Mouse (Mus musculus) lung, postnatal 14 days (tissue): ENCODE measurements around the gene Susd6.
A peak's percentile ranks its signal among the peaks of the same experiment; 100 is the strongest.
"Not testable (repeated sequence)": the region's sequence is repeated elsewhere in the genome, so short reads cannot be mapped to it uniquely, and the experiment has no call there.

Source experiments
- DNase-seq: peaks from one replicate; pipeline ENCODE4 v3.0.0; 2021

Gene Susd6

DNA sequence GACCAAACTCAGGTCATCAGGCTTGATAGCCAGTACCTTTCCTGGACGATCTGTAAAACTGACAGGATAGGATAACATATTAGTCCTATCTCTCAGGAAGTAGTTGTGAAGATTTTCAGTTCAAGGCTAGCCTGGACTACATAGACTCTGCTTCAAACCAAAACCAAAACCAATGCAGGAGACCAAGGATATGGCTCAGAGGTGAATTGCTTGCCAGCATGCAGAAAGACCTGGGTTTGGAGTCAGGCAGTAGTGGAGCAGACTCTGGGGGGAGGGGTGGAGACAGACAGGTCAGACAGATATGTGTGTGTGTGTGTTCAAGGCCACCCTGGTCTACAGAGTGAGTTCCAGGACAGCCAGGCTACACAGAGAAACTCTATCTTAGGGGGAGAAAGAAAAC, 3.7 kb upstream of the Susd6 start:
- no peak for DNase-seq

DNA sequence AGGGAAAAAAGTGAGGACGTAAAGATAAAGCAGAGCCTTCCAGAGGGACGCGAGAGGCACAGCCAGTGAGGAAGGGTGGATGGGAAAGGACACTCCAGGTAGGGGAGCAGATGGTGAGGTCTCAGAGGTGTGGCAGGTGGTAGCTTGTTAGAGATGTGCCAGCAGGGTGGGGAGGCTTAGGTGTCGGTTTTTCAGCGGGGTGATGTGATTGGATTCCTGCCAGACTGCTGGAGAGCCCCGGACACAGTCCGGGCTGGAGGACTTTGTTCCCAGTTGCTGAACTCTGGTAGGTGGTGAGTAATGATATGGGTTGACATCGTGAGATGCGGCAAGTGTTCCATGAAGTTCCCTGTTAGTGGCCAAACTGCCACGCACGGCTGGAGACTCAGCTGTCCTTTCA, 2.7 kb upstream of the Susd6 start:
- DNase-seq = no peak

DNA sequence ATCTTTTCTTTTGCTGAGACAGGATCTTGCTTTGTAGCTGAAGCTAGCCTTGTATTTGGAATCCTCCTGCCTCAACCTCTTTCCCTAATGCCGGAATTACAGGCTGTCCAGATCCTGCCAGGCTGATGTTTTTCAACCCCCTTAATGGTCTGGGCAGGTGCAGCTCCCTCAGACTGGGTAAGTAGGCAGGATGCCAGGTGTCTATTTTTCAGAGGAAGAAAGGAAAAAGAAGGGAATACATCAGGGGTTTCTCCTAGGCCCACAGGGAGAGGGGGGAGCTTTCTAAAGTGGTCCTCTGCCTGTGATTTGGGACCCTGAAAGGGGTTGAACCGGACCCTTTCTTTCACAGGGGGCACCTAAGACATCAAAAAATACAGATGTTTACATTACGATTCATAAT, 2.1 kb upstream of the Susd6 start:
- no peak for DNase-seq

DNA sequence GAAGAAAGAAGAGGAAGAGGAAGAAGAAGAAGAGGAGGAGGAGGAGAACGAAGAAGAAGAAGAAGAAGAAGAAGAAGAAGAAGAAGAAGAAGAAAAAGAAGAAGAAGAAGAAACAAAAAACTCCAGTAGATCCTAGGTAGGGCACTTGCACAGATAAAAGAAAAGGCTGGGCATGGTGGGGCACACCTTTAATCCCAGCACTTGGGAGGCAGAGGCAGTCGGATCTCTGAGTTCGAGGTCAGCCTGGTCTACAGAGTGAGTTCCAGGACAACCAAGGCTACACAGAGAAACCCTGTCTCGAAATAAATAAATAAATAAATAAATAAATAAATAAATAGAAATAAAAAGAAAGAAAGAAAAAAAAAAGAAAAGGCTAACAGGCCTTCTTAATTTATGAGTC, 1.0 kb upstream of the Susd6 start:
- DNase-seq = not testable (repeated sequence)

DNA sequence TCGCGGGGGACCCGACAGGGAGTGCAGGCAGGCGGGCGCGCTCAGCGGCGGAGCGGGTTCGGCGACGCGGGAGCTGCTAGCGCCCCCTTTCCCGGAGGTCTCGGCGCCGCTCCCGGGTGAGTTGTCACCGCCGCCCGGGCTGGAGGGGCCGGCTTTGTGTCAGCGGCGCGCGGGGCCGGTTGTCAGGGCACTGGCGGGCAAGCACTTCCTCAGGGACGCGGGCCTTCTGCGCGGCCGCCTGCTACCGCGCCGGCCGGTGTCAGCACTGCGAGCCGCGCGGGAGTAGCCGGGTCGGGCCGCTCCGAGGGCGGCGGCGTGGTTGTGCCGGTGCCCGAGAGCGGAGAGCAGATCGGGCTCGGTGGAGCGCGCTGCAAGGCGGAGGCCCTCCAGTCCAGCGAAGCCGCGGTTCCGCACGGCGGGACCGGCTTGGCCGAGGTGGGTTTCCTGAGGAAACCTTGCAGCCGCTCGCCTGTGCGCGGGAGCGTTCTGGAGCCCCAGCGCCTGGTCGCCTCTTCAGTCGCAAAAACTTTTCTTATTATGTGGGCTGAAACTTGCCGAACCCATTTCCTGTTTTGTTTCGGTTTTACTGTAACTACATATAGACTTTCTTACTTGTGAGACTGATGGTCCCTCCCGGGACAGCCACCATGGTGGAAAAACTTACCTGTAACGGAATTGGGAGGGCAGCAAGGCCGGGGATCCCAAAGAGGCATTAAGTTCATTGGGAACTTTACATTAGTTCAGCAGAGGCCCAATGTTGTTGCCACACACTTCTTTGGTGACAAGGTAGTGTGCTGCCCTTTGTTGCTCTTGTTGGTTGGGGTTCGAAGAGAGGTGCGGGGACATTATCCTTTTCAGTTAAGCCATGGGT, 625 bp downstream of the Susd6 start:
- DNase-seq = peak; percentile 46

DNA sequence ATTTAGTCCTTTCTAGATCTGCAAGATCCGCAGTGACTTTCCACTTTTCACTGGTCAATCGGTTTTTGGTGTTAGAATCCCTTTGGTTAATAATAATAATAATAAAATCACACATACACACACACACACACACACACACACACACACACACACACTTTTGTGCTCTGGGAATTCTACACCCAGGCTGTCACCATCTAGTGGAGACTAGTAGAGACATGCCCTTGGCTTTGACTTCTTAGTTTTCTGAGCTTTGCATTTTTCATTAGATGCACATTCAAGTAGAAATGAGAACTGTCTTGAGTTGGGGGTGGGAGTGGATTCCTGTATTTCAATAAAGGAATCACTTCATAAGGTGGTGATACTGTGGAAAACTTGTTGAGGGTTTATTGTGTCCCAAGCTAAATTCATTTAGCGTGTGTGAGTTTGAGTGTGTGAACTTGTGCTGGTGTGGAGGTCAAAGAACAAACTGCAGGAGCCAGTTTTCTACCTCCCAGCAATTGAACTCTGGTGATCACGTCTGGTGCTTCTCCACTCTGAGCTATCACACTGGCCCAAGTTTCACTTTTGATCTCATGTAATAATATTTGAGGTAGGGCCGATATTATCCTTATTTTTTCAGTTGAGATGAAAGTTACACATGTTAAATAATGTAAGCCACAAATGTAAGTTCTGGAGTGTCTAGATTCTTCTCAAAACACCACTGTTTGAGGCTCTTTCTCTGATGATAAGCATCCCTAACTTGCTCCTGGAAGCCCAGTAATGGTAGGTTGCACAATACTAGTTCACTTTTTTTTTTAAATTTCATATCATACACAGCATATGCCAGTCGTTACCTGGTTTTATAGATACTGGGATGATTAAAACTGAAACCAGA, 1.5 kb downstream of the Susd6 start:
- no peak for DNase-seq

DNA sequence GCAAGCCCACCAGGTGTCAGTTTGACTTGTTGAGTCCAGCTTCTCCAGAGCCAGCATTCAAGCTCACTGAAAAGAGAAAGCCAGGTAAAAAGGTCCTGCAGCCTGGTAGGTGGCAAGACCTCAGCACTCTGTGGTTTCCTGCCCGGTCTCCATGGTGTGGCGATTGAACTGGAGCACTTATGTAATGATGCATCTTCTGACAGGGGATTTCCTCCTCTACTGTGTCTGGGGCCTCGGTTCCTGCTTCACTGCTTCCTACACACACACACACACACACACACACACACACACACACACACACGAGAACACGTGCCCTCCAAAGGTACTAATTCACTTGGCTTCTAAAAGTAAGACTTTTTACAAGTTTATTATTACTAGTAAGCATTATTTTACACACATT, 2.6 kb downstream of the Susd6 start:
- DNase-seq = peak; percentile 57

DNA sequence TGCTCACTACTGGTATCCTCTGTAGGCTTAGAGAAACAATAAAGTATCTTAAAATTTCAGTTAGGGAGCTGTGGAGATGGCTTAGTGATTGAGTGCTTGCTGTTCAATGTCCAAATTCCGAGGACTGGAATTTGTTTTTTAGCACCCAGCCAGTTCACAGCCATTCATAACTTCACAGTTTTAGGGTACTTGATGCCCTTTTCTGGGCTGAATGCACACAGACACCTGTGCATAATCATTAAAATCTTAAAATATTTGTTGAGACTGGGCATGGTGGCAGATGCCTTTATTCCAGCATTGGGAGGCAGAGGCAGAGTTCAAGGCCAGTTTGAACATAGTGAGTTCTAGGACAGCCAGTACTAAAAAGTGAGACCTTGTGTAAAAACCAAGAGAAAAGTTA, 3.2 kb downstream of the Susd6 start:
- DNase-seq = no peak

DNA sequence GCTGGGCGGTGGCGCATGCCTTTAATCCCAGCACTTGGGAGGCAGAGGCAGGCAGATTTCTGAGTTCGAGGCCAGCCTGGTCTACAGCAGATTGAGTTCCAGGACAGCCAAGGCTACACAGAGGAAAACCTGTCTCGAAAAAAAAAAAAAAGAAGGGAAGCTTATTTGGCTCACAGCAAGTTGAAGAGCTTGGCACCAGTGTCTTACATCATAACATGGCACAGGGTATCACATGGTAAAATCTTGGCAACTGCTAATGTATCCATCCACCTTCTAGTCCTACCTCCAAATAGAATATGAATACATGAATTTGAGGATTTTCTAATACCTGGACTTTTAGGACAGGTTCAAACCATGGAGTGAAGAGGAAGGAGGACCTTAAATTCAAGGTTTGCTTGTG, 4.2 kb downstream of the Susd6 start:
- DNase-seq = no peak

DNA sequence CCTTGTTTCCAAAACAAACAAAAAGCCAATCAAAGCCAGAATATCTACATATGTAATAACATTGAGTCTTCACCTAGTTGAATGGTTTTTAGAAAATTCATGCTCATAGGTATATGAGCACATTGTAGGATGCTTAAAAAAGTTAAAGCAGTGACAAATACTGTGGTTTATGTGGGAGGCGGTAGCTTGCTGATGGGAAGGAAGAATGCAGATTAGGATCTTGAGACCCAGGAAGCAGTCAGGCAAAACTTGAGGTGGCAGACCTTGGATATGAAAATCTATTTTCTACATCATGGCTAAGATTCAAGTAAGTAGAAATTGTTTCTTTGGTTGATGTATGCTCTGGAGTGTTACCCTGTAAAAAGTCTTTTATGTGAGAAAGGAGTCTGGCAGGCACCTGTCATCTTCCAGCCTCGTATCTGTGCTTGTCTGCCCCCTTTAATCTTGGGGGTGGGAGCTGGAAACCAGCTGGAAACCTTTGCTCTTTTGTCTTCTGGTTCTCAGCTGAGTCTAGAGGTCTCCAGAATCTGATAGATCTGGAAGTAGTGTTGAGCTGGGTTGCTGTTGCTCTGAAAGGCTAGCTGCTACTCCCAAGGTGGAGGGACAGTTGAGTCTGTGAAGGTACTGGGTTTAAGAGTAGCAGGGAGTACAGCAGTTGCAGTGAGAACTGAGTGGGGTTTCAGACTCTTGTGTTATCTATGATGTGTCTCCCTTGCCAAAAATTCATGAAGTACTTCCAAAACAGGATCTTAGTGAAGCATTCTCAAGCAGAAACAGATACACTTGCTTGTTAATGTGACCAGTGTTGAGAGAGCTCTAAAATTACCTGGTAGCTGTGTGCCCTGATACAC, 4.8 kb downstream of the Susd6 start:
- DNase-seq = no peak

DNA sequence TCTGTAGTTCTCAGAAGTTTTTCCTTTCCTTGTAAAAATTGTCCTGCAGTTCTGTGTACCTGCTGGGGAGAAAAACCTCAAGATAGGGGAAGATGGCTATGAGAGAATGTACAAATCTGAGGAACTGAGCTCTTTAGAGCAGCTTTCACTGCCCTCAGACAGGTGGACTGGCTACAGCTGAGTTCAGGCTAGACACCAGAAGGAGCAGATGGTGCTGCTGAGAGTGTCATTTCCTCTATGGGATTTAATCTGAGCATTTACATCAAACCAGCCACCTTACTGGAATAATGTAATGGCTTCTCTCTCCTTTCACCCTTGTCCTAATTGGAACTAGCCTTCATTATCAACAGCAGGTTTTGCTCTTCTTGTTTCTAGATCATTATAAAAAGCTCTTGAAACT, 8.0 kb downstream of the Susd6 start:
- DNase-seq = no peak

DNA sequence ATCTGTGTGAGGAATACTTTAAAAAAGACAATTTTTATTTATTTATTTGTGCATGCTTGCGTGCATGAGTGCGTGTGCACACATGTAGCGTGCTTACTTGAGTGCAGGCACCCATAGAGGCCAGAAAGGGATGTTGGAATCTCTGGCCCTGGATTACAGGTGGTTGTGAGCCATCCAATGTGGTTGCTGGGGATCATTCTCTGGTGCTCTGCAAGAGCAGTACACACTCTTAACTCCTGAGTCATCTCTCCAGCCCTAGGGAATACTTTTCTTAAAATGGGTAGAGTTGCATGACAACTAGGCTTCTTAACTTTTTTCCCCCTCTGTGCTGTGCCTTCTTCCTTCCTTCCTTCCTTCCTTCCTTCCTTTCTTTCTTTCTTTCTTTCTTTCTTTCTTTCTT, 9.8 kb downstream of the Susd6 start:
- DNase-seq = no peak

DNA sequence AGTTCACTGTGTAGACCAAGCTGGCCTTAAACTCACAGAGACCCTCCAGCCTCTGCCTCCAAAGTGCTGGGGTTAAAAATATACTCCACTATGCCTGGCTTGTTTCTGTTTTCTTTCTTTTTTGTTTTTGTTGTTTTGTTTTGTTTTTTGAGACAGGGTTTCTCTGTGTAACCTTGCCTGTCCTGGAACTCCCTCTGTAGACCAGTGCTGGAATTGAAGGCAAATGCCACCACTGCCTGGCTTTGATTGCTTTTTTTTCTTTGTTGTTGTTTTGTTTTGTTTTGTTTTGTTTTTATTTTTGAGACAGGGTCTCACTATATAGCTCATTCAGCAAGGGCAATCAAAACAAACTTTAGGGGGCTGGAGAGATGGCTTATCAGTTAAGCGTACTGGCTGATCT, 11.1 kb downstream of the Susd6 start:
- no peak for DNase-seq

DNA sequence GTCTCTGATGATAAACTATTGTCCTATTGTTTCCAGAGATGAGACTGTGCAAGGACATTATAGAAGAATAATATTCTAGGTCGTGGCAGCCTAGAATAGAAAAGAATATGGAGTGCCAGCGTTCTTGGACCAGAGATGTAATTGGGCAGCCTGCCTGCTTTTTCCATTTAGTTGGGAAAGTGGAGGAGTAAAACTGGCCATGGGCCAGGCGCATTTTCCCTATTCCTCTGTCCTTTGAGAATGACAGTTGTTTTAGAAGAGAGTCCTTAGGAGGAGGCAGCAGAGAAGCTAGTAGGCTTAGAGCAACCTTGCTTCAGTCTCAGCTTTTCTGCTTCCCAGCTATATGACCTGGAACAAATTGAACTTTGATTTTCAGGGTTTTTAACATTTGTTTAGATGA, 13.6 kb downstream of the Susd6 start:
- DNase-seq = peak; percentile 85

DNA sequence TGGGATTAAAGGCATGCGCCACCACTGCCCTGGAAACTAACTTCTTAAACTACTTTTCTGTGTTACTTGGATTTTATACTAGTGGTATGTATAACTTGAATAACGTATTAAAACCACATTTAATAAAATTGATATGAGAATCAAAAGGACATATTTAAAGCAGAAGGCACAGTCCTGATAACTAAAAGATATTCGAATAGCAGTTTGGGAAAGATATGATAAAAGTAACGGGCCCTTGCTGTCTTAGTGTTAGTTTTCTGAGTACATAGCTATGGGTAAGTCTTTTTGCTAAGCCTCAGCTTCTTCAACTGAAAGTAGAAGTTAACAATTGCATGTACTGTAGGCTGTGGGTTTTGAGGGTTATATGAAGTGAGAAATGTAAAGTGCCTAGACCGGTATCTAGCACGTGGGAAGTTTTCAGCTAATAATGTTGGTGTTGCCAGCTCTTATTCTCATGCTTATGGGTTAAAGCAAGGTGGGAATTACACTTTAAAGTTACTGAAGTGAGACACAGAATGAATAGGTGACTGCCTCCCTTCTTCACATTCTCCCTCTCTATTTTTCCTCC, 14.6 kb downstream of the Susd6 start:
- no peak for DNase-seq

DNA sequence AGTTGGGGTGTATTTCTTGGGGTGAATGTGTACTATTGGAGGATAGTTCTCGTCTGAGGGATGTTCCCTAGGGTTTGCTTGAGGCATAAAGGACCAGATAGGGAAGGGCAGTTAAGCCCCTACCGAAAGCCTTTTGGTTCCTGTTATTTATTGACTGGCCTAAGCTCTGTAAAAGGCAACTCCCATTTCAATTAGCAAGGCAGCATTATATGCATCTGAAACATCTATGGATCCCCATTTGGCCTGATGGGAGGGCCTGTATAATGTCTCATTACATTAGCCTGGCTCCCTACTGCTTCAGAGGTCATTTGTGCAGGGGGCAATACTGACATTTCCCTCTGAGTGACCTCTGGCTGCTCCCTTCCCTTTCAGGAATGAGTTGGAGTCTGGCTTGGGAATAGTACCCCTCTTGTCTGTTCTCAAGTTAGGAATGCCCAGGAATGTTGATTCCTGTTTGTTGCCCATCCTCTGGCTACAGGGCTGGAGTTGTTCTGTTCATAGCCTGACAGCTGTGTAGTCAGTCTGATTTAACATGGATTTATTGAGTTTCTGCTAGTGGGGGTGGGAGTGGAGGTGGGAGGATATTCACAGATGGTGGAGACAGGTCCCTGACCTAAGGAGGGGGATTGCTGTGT, 17.3 kb downstream of the Susd6 start:
- no peak for DNase-seq

DNA sequence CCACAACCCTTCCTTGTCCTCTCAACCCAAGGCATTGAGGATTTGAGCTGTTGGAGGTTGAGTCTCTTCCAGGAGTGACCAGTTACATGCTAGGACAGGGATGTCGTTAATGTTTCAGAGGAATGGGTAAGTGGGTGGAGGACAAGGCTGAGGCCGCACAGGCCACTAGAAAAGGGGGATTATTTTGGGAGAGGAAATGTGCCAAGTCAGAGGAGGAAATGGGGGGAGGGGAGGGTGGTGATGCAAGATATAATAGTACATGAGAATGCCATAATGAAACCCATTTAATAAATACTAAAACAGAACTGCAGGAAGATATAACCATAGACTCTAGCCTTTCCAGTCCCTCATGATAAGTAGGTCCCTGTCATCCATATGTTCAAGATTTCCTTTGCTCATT, 19.7 kb downstream of the Susd6 start:
- no peak for DNase-seq

DNA sequence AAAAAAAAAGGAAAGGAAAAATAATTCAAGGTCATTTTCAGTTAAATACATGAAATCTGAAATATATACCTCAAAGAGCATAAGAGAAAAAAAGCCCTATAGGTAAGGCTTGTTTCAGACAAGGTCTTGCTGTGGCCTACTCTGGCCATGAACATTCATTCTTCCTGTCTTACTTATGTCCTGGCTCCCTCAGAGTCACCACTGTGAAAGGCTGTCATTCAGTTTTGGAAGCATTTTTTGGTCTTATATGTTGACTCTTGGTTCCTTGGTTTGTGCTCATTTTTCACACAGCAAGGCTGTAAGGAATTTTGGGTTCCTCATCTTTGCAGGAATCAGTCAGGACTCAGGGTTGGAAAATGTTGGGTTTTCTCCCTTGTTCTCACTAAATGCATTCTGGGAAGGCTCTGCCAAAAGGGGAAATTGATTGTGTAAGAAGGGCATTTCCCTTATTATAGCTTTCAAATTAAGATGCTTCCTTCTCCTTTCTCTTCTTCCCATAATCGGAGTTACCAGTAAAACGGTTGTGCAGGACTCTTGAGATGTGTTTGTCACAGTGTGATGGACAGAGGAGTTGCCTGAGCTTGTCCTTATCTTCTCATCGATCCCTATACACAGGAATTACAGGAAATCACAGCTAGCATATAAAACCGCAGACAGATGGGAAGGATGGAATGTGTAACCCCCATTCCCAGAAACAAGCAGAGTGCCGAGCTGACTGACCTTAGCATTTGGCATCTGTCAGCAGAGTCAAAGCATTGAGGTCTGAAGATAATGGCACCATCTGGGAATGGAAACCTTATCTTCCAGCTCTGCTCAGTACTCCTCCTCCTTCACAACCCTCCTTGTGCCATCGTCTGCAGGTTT, 21.6 kb downstream of the Susd6 start:
- no peak for DNase-seq

DNA sequence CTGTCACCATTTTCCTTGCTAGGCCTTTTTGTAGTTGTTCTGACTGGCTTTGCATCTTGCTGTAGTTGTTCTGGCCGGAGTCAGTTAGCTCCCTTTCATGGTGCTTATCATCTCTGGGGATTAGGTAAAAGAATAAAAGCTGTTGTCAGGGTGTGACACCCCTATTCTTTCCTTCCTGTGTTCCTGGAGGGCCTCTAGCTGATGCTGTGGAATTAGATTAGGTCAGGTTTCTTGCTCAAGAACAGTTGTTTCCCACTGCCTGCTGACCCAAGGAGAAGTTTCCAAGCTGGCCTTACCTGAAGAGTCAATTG, 22.2 kb downstream of the Susd6 start:
- no peak for DNase-seq

DNA sequence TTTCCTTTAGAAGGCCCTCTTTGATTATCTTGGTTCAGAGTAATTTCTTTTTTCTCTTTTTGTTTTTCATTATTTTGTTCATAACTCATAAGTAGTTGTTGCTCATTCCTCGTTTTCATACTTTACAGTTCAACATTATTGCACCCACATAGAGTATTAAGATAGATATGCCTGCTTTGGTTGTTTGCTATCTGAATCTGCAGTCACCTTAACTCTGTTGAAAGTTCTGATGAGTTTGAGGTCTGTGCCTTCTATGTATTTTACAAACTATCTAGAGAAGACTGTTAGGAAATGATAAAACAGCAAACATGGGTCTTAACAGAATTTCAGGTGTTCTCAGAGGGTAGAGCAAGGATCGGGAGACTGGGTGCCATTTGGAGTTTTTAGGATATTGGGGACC, 23.1 kb downstream of the Susd6 start:
- DNase-seq = no peak

DNA sequence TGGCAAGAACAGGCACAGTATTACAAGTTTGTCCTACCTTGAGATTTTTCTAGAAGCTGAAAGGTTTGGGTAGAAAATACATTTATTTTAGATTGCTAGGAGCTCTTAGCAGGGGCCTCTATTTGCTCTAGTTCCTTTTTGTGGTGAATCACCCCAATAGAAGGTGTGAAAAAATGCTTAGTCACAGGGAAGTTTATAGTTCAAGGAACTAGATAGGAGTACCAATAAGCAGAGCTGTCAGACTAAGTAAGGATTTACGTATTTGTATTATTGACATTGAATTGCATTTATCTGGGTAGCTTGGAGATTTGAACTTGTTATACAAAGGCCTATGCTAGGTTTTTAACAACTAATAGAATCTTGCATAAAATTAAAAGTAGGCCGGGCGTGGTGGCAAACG, 23.6 kb downstream of the Susd6 start:
- no peak for DNase-seq

DNA sequence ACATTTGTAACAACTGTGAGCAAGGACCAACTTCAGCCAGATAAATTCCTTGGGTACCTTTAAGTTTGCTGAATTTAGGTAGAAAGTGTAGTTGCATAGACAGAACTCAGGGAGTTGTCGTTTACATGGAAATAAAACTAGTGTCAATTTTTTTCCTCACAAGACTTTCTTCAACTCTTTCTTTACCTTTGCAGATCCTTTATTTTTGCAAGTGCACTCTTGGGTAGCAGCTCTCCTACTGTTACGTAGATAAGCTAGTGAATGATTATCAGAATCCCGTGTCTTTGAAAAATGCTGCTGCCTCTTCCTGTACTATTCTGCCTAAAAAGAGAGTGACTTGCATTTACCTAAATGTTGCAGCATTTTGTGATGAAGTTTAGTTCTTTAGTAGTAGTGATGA, 24.2 kb downstream of the Susd6 start:
- DNase-seq = no peak
